ENCODE assay signal across 12 mouse cellular contexts in the genomic region with DNA sequence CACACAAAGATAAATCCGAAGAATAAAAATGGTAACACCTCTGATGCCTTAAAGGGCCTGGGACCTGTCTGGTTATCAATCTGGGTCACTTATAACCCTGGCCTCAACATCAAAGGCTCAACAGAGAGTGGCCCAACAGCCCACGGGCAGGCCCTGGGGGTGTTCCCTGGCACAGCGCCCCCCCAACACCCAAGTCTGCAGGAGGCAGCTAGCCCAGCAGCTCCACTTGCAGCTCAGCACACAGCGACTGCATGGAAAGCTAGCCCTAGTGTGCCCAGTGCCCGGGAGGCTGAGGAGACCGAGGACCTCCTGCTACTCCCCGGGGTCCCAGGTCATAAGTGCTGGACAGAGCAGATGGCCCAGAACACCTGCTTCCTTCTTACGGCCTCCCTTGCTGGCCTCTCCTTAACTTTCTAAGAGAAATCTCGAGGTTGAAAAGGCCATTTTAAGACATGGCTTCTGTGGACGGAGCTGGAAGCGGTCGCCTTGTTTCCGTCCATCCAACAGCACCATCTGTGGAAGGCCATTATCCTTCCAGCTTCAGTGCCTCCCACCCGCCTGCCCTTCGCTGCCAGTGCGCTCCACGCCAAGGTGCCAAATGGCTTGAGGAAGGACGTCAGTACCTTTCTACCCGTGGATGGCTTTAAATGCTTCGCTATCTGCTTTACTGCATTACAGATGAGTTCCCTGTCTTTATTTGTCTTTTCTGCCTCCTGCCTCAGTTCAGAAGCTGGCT.
"Had no signal": no experiment of that assay in that cellular context is flagged by ENCODE, and none has a peak within 500 bp of the region (broad histone marks: within the 10 kb centered on the region; RNA-seq: fewer than 3 reads in every experiment).

No protein-coding gene starts in this region.

- H3K4me3 ChIP-seq: left cerebral cortex, adult 2 months; limb, embryonic 10.5 days; liver, embryonic 15.5 days; megakaryocyte, embryonic 14.5 days; midbrain, embryonic 12.5 days had no signal

- H3K27ac ChIP-seq: left cerebral cortex, adult 2 months; limb, embryonic 10.5 days; liver, embryonic 15.5 days; midbrain, embryonic 12.5 days had no signal

- H3K4me1 ChIP-seq: limb, embryonic 10.5 days; liver, embryonic 15.5 days; midbrain, embryonic 12.5 days had no signal

- DNase-seq: kidney, postnatal 10 days; kidney, postnatal 4 days; lung, adult 2 months; lung, postnatal 4 days; right cerebral cortex, adult 18-20 months; right cerebral cortex, postnatal 25 days; thymus, postnatal 4 days had no signal

- H3K27me3 ChIP-seq: liver, embryonic 15.5 days; megakaryocyte, embryonic 14.5 days; midbrain, embryonic 12.5 days had no signal
